Mouse (Mus musculus): ENCODE measurements at regions not wholly inside any gene's neighbourhood (a gene's known extent, or its start where the extent isn't known, plus 50 kb on each side); places are given as distances from the start of the nearest gene placed in this dataset.

DNA sequence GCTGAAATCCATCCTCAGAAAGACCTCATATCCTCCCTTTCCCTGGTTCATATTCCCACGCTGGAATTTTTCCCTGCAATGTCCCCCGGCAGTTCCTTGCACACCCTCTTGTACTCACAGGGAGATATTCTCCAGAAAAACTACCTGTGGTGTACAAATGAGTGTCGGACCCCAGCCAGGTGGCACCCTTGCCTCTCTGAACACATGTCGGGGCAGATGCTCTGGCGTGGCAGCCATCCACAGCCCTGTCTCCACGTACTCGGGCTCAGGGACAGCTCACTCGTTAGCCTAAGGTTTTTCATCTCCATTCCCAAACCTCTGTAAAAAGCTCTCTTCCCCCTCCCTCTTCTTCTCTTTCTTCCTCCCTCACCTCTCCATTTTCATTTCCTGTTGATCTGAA lies 100.1 kb upstream of the Egln3 start:
- TF ChIP-seq POLR2AphosphoS5 (IDR thresholded peaks at IDR 0.05; ENCODE audit: insufficient replicate concordance, low read depth, low read length) (no peak), CTCF (IDR thresholded peaks at IDR 0.05; ENCODE audit: low read depth, low read length) (no peak)

Data from G1E (cell line).